Mouse (Mus musculus): Measurements from ENCODE around the gene Edil3.

Gene Edil3

GRCm38 (mm10) chr13:88821440-88822331 is at the start of gene Edil3:
TSS of gene Edil3 (plus strand) at chr13:88821472.
- DNase-seq (ENCODE audit: low read depth, low spot score) = no peak

DNA sequence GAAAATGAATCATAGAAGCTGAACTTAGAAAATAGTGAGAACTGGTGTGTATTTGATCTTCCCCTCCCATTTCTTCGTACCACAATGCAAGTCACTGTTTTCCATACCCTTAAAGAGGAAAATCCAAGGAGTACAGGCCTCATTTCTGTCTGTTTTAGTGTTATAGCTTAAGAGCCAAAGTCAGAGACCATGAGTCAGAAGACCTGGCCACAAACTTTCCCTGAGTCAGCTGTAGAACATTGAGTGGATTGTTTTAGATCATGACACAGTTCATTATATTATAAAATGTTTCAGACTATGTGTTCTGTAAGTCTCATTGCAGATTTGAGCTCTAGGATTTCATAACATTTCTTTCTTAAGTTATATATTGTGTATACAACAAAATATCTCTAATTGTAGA is 22.1 kb upstream of the Edil3 start:
- no peak for DNase-seq (ENCODE audit: low read depth, low spot score)

- DNase-seq (ENCODE audit: low read depth, low spot score) = no peak
Measured at GRCm38 (mm10) chr13:88801006-88801405, 20.3 kb upstream of the Edil3 start.

DNA sequence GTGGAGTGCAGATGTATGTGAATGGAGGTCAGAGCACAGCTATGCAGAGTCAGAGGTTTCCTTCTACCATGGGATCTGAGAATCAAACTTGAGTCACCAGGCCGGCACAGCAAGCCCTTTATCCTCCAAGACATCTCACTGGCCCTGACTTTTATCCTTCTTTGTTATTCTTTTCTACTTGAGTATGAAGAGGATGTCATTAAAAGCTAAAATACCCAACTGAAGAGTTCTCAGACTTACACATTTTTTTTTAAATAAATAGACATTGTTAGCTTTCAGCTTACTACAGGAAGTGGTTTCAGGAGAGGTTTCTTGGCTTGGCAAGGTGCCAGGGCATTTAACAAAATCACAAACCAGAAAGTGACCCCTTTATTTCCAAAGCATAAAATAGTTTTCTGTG is 15.4 kb upstream of the Edil3 start:
- DNase-seq (ENCODE audit: low read depth, low spot score) = no peak

- no peak for DNase-seq (ENCODE audit: low read depth, low spot score)
Measured at GRCm38 (mm10) chr13:88806269-88806668, 15.0 kb upstream of the Edil3 start.

DNA sequence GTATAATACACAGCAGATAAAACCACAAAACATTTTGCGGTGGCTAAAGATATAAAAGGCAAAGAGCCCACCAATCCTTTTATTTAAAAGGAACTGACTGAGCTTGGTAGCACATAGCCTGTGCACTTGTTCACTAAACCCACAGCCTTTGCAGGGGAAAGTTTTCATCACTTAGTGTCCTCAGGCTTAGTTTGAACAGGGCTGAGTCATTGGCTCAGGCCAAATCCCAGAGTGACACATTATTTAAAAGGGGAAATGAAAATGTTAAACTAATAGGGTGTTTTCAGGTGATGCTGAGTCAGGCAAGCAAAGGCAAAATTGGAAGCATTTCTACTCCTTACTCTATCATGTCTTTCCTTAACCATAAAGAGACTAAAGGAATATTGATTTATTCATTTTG is 11.2 kb upstream of the Edil3 start:
- no peak for DNase-seq (ENCODE audit: low read depth, low spot score)

GRCm38 (mm10) chr13:88820686-88821308 is 475 bp upstream of the Edil3 start:
- DNase-seq (ENCODE audit: low read depth, low spot score) = no peak

GRCm38 (mm10) chr13:88822332-88822895 is 1.1 kb downstream of the Edil3 start:
- DNase-seq (ENCODE audit: low read depth, low spot score) = no peak

DNA sequence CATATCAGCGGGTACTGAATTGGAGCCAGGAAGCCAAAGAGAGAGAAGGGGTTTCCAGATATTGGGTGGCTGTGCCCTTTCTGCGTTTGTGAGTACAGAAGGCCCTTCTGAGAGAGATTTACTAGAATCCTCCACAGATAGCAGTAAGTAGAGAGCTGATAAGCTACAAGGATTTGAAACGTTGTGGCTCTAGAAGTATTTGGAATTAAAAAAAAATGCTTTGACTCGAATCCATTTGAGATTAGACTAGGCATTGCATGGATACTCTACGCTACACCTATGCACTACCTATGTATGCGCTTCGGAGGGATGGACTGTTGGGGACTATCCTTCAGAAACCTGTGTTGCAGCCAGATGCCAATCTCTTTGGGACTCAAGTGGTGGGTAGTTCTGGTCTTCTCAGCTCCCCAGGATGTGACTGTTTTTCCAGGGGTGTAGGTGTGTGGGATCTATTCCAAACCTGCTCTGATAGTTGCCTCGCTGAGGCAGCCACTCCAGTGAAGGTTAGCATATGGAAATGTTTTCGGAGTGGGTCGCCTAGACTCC is 1.8 kb downstream of the Edil3 start:
- DNase-seq (ENCODE audit: low read depth, low spot score) = no peak

GRCm38 (mm10) chr13:88823522-88824419 is 2.5 kb downstream of the Edil3 start:
- no peak for DNase-seq (ENCODE audit: low read depth, low spot score)

- DNase-seq (ENCODE audit: low read depth, low spot score) = no peak
Measured at GRCm38 (mm10) chr13:88824441-88824840, 3.2 kb downstream of the Edil3 start.

- no peak for DNase-seq (ENCODE audit: low read depth, low spot score)
Measured at GRCm38 (mm10) chr13:88828362-88828761, 7.1 kb downstream of the Edil3 start.

DNA sequence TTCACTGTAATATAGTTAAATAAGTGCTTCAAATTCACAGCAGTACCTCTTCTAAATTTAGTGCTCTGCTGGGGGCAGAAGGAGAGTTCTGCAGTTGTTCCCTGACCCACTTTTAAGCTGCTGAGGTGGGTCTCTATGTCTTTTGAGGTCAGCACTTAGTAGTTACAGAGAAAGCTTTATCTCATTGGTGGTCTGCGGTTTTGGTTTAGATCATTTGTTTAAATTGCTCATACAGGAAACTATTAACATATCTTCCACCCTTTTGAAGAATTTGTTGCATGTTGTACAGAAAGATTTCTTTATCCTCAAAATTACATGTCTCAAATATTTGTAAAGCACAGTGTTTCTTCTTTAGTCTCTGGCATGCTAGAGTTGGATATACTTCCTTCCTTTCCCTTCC is 12.5 kb downstream of the Edil3 start:
- DNase-seq (ENCODE audit: low read depth, low spot score) = no peak

DNA sequence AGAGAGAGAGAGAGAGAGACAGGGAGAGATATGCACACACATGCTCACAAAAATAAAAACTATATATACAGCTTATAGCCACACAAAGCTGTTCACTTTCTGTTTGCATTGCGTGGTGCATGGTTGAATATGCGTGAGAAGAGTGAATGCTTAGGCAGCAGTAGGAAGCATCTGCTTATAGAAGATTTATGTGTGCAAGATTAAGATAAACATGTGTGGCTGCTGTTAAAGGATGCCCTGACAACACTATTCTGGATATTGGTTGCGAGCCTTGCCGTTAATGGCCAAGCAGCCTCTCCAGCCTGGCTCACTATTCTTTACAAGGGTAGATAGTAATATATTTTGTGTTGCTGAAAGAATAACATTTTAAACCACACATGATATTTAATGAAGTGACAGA is 28.5 kb downstream of the Edil3 start:
- DNase-seq (ENCODE audit: low read depth, low spot score) = no peak

DNA sequence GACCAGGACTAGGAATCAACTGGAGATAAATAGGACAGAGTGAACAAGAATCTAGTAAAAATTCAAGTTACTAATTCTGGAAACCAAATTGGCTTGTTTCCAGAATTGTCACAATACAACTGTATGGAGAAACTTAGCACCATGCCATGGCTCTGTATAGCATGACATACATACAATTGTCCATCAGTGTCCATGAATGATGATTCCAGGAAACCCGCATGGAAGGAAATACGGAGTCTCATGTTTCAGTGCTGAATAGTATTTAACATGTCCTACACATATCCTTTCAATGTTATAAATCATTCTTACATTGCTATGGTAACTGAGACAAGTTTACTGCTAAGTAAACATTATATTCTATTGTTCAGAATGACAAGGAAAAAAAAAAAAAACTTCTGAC is 58.7 kb downstream of the Edil3 start:
- no peak for DNase-seq (ENCODE audit: low read depth, low spot score)

- no peak for DNase-seq (ENCODE audit: low read depth, low spot score)
Measured at GRCm38 (mm10) chr13:88890728-88891127, 69.5 kb downstream of the Edil3 start.

- DNase-seq (ENCODE audit: low read depth, low spot score) = no peak
Measured at GRCm38 (mm10) chr13:88900046-88900445, 78.8 kb downstream of the Edil3 start.

- DNase-seq (ENCODE audit: low read depth, low spot score) = no peak
Measured at GRCm38 (mm10) chr13:88907405-88907804, 86.1 kb downstream of the Edil3 start.

DNA sequence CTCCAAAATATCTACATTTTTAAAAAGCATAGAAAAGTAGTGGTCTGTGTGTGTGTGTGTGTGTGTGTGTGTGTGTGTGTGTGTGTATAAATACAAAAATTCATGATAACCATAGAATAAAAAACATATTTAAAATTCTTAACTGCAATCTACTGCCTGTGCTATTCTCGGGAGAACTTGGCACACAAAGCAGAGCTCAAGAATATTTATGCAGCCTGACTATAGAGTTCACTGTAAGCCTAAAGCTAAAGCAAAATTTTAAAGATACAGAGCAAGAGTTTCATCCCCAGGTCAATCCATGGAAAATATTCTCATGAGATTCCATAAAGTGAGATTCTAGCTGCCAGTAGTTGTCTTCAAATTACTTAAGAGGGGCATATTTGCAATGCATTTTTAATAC is 86.9 kb downstream of the Edil3 start:
- no peak for DNase-seq (ENCODE audit: low read depth, low spot score)

GRCm38 (mm10) chr13:88916503-88916902 is 95.2 kb downstream of the Edil3 start:
- no peak for DNase-seq (ENCODE audit: low read depth, low spot score)

DNA sequence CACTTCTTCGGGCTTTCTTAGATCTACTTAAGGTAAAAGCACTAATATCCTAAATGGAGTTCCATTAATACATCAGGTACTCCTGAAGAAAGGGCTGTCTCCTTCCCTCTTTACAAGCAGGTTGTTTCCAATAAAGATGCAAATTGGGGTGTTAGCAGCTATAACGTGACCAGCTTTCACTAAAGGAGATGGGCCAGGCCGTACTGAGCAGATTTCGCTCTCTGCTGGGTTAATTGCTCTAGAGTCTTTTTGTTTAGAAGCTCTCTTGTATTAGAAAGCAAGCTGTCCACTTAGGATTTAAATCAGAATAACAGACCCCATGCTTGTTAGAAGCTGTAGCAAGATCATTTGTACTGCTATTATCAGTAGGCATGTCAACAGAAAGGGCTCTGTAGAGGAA is 108.4 kb downstream of the Edil3 start:
- no peak for DNase-seq (ENCODE audit: low read depth, low spot score)

Data from CD4-positive helper T cell, adult 2 months (primary cell).